Mouse (Mus musculus) lung, embryonic 15.5 days (tissue): ENCODE results near the gene Lpcat2. TPM values are rescaled to one million over a fixed set of nuclear protein-coding genes. Genes with fewer than 3 reads are reported as not detected.

Experiments used
- ATAC-seq: fragments of 200-750 bp; cut with Nextera tagmentation; 2 replicates; pipeline ENCODE4 v1.8.0; 2017; ENCODE audit warnings: moderate number of reproducible peaks, borderline replicate concordance; ENCODE audit not compliant: low FRiP score, low TSS enrichment; ENCODE audit errors: extremely low read depth
- H3K27ac ChIP-seq: fragments of 300-500 bp; sonication (generic); 2 replicates; pipeline ENCODE4 v1.5.1; 2015; ENCODE audit warnings: moderate library complexity, mild to moderate bottlenecking, inconsistent platforms
- H3K27me3 ChIP-seq: fragments of 300-500 bp; sonication (generic); 2 replicates; pipeline ENCODE4 v1.6.1; 2015; ENCODE audit warnings: inconsistent platforms
- H3K36me3 ChIP-seq: fragments of 300-500 bp; sonication (generic); 2 replicates; pipeline ENCODE4 v1.6.1; 2015; ENCODE audit warnings: inconsistent platforms
- H3K4me1 ChIP-seq: fragments of 300-500 bp; sonication (generic); 2 replicates; pipeline ENCODE4 v1.6.1; 2015; ENCODE audit warnings: inconsistent platforms
- H3K4me2 ChIP-seq: fragments of 300-500 bp; sonication (generic); 2 replicates; pipeline ENCODE4 v1.6.1; 2015; ENCODE audit warnings: inconsistent platforms, mild to moderate bottlenecking, moderate library complexity
- H3K4me3 ChIP-seq: fragments of 300-500 bp; sonication (generic); 2 replicates; pipeline ENCODE4 v1.5.1; 2015; ENCODE audit warnings: mild to moderate bottlenecking, inconsistent platforms
- H3K9ac ChIP-seq: fragments of 300-500 bp; sonication (generic); 2 replicates; pipeline ENCODE4 v1.6.1; 2015; ENCODE audit warnings: inconsistent platforms
- H3K9me3 ChIP-seq: fragments of 300-500 bp; sonication (generic); 2 replicates; pipeline ENCODE4 v1.6.1; 2016; ENCODE audit warnings: inconsistent platforms
- WGBS: fragments of 180-500 bp; shearing (Covaris S2); methylation state at CpG from one replicate; pipeline ENCODE4 v1.1.7; 2015; 5-methylcytosine and 5-hydroxymethylcytosine counted together
- polyA plus RNA-seq: library from polyadenylated mRNA; unstranded; fragments of >200 nt; fragmentation: Nextera tagmentation; extraction: Ambion mirVana; gene quantifications from 2 replicates; pipeline ENCODE4 v1.2.1, GENCODE M21; 2015

The Lpcat2 gene
- polyA plus RNA-seq, 1 experiment from 2014 or later, result 7.8 TPM

DNA sequence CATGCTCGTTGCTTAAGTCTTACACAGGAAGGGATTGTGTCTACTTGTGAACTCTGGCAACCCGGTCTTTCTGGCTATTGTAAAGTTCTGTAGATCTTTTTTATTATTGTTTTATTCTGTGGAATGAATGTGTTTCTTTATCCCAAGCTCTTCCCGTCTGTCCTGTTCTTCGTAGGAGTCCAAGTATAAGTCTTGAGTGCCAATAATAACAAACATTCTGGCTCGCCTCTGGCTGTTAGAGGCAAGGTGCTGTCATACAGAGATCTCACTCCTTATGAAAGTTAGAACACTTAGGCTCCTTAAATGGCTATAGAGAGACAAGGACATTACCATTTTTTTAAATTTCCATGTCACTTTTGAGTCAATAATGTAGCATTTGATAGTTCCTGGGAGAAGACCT, 41.5 kb downstream of the Lpcat2 start:
- Histone ChIP-seq H3K9ac (no peak overlapping the region), H3K27me3 (no peaks in the 10 kb centered on the region), H3K9me3 (no peaks in the 10 kb centered on the region), H3K4me1 (no peaks in the 10 kb centered on the region), H3K36me3 (no peaks in the 10 kb centered on the region), H3K27ac (no peak overlapping the region), H3K4me2 (no peak overlapping the region), H3K4me3 (no peak overlapping the region)
- no peak for ATAC-seq
- 56% methylated on average over 5 of the region's 5 CpGs for WGBS

DNA sequence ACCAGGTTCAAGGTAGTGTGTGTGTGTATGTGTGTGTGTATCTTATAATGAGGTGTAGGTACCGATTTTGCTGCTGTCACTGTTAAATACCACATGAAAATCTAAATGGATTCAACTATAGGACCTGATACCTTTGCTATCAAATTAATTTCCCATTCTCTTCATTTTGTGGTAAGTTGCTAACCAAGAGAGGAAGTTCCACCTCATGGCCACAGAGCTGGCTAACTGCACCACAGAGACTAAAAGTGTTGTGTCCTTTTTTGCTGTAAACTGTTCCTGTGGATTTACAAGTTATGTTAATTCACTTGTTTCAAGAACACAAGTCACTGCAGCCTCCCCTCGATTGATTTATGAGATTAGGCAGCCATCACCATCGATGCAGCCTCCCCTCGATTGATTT, 42.7 kb downstream of the Lpcat2 start:
- Histone ChIP-seq H3K4me3 (no peak overlapping the region), H3K9ac (no peak overlapping the region), H3K9me3 (no peaks in the 10 kb centered on the region), H3K36me3 (no peaks in the 10 kb centered on the region), H3K27ac (no peak overlapping the region), H3K4me1 (no peaks in the 10 kb centered on the region), H3K4me2 (no peak overlapping the region), H3K27me3 (no peaks in the 10 kb centered on the region)
- WGBS, result 81% methylated on average over 4 of the region's 4 CpGs
- ATAC-seq, result no peak

DNA sequence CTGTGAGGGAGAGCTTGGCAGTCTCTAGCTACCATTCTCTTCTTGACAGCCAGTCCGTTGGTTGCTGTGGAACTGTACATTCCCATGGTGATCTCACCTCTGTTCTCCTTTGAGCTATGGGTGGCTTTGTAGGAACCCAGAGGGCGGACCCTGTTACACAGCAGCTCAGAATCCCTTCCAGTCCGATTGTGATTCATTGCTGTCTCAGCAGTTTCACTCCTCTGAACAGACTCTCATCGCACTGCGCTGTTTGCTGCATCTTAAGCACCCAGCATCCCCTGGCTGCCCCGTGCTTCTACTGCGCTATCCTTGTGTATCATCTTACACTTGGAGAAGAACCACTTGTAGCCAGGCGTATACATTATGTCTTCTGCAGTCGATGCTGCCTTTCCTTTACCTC, 44.5 kb downstream of the Lpcat2 start:
- Histone ChIP-seq H3K4me2 (no peak overlapping the region), H3K9me3 (no peaks in the 10 kb centered on the region), H3K4me3 (no peak overlapping the region), H3K27me3 (no peaks in the 10 kb centered on the region), H3K4me1 (no peaks in the 10 kb centered on the region), H3K36me3 (no peaks in the 10 kb centered on the region), H3K27ac (no peak overlapping the region), H3K9ac (no peak overlapping the region)
- ATAC-seq, result no peak
- 79% methylated on average over 9 of the region's 9 CpGs for WGBS

DNA sequence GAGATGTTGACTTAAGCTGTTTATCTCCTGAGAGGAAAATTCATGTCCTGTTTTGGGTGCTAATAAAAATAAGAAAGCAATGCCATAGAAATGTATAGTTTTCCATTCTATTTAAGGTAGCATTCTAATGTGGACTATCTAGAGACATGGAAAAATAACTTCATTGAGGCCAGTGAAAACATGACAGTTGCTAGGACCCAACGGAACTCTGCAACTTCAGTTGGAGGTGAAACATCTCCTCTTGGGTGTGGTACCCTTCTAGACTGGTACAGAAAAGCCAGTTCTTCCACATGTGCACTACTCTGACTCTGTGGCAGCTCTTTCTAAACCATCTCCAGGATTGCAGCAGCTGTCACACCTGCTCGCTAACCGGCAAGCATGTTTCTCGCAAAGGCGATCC, 46.0 kb downstream of the Lpcat2 start, which contains the start of gene Capns2:
Gene Capns2 (plus strand): TSS at position 301 of the 400 bp plus-strand sequence.
- Histone ChIP-seq H3K27me3 (no peaks in the 10 kb centered on the region), H3K4me1 (no peaks in the 10 kb centered on the region), H3K4me2 (no peak within 1 kb of the TSS), H3K9ac (no peak within 1 kb of the TSS), H3K27ac (no peak within 1 kb of the TSS), H3K4me3 (no peak within 1 kb of the TSS), H3K36me3 (no peaks in the 10 kb centered on the region), H3K9me3 (no peaks in the 10 kb centered on the region)
- 92% methylated on average over 5 of the region's 5 CpGs for WGBS
- ATAC-seq, result no peak

DNA sequence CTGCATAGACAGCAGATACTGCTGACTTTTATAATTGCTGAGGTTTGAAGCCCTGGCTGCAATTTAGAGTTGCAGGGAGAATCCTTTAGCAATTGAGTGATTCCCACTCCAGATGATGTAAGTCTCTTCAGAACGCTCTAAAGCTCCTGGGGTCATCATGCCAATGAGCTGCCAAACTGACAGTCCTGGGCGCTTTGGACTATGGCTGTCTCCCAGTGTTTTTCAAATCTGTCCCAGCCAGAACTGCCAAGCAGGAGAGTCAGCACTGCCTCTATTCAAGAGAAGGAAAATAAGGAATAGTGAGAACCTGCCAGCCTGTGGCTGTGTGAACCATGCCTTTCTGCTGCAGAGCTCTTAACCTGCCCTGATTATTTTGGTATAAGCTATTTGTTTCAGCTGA, 47.8 kb downstream of the Lpcat2 start:
- no peak for ATAC-seq
- no peak overlapping the region for H3K4me3 ChIP-seq
- H3K27ac ChIP-seq, result no peak overlapping the region

DNA sequence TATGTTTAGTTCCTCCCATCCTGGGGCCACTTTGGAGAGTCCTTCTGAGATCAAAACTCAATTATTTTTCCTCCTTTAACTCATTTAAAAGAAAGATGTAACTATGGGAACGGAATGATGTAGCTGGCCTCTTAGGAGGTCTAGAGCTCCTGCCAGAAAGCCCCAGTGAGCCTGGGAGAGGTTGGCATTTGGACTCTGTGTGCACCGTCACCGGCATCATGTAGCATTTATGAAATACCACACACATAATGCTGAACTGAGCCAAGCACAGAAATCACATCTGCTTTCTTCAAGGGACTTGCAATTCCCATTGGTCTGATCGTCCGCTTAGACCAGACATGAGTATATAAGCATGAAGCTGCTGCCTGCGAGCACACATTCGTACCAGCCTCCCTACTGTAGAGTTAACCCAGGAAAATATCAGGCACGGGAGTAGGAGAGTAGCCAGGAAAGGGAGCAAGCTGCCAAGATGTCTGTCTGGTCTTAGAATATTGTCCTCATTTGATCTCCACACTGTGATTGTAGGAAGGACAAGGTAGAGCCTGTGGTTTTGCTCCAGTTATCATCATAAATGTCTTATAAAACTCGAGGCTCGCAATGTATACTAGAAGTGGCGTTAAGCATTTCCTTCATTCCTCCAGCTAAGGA, 48.5 kb downstream of the Lpcat2 start:
- H3K9ac ChIP-seq, result no peak overlapping the region
- ATAC-seq, result no peak
- H3K27me3 ChIP-seq, result no peaks in the 10 kb centered on the region
- no peaks in the 10 kb centered on the region for H3K4me1 ChIP-seq
- 78% methylated on average over 11 of the region's 11 CpGs for WGBS
- H3K4me3 ChIP-seq, result no peak overlapping the region
- H3K4me2 ChIP-seq, result no peak overlapping the region
- no peaks in the 10 kb centered on the region for H3K36me3 ChIP-seq
- H3K9me3 ChIP-seq, result no peaks in the 10 kb centered on the region
- H3K27ac ChIP-seq, result no peak overlapping the region

More for the DNA sequence above, 47.8 kb downstream of the Lpcat2 start:
- H3K4me1 ChIP-seq, result no peaks in the 10 kb centered on the region
- no peaks in the 10 kb centered on the region for H3K36me3 ChIP-seq
- WGBS, result 64% methylated on average over 2 of the region's 2 CpGs
- no peak overlapping the region for H3K4me2 ChIP-seq
- no peaks in the 10 kb centered on the region for H3K27me3 ChIP-seq
- H3K9me3 ChIP-seq, result no peaks in the 10 kb centered on the region
- no peak overlapping the region for H3K9ac ChIP-seq

DNA sequence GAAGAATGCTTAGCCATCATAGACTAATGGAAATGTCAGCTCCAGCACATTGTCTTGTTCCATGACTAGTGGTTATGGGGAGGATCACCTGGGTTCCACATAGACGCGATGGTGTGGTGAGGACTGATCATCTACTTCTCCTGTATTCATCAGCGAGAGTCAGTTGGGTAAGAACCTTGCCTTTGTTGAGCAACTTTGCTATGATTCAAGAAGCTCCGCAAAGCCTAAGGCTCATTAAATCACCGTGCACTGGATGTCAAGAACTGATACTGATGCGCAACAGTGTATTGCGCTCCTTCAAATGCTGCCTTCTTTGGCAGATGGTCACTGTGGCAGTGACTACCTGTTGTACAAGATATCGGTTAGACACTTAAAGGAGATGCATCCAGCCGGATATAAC, 51.4 kb downstream of the Lpcat2 start:
- Histone ChIP-seq H3K4me2 (no peak overlapping the region), H3K9ac (no peak overlapping the region), H3K27ac (no peak overlapping the region), H3K4me3 (no peak overlapping the region), H3K9me3 (no peaks in the 10 kb centered on the region), H3K36me3 (no peaks in the 10 kb centered on the region), H3K4me1 (no peaks in the 10 kb centered on the region), H3K27me3 (no peaks in the 10 kb centered on the region)
- no peak for ATAC-seq
- 92% methylated on average over 9 of the region's 9 CpGs for WGBS

DNA sequence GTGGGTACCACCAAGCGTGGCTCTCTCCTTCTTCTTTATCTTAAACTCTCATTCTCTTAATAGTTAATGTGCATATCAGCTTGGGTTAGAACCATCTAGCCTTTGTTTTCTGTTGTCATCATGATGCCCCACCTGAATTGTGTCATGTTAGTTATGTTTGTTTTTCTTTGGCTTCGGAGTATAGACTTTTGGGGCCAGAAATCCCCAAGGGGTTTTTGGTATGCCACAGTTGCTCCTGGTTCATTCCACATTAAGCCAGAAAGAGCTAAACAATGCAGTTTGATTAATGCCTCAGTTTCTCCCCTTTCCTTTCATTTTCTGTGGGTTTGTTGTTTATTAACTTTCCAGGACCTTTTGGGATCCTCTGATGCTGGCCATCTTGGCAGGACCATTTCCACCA, 53.3 kb downstream of the Lpcat2 start:
- no peak for ATAC-seq
- H3K4me3 ChIP-seq, result no peak overlapping the region
- 79% methylated on average over 2 of the region's 2 CpGs for WGBS
- no peak overlapping the region for H3K27ac ChIP-seq
- no peaks in the 10 kb centered on the region for H3K9me3 ChIP-seq
- H3K4me2 ChIP-seq, result no peak overlapping the region
- no peaks in the 10 kb centered on the region for H3K36me3 ChIP-seq
- H3K9ac ChIP-seq, result no peak overlapping the region
- H3K4me1 ChIP-seq, result no peaks in the 10 kb centered on the region
- H3K27me3 ChIP-seq, result no peaks in the 10 kb centered on the region

DNA sequence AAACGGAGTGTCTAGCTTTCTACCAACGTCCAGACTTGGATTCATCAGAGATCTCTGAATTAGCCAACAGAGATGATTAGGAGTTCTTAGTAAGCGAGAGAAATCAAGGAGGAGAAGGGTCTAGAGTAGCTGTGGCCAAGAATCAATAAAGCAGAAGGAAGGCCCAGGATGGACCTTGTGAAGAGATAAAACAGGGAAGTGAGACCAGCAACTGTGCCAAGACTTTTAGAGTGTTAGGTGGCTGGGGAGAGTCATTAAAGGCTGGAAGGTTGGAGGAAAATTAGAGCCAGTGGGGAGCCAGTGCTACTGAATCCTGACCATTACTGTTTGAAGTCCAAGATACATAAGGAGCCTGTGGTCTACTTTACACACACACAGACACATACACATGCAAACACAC, 56.3 kb downstream of the Lpcat2 start:
- 86% methylated on average over 3 of the region's 3 CpGs for WGBS
- no peak overlapping the region for H3K27ac ChIP-seq
- H3K4me2 ChIP-seq, result no peak overlapping the region
- no peaks in the 10 kb centered on the region for H3K27me3 ChIP-seq
- no peaks in the 10 kb centered on the region for H3K9me3 ChIP-seq
- ATAC-seq, result no peak
- H3K4me3 ChIP-seq, result no peak overlapping the region
- H3K36me3 ChIP-seq, result no peaks in the 10 kb centered on the region
- no peak overlapping the region for H3K9ac ChIP-seq
- H3K4me1 ChIP-seq, result no peaks in the 10 kb centered on the region

DNA sequence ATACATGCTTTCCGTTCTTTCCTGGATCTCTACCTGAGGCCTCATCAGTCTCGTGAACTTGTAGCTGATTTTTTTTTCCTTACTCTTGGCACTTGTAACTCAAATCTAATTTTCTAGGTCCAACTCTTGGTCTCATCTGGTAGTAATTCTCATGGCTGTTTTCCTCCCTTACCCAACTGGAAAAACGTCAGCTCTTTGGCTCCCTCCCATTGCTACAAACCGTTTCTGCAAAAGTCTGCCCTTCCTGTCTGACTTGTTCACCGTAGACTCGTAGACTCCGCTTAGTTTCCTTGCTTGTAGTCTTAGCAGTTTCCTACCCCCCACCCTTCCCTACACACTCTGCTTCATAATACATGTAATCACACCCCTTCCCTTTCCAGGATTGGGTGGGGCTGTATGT, 58.3 kb downstream of the Lpcat2 start:
- 72% methylated on average over 7 of the region's 7 CpGs for WGBS
- Histone ChIP-seq H3K9ac (no peak overlapping the region), H3K36me3 (no peaks in the 10 kb centered on the region), H3K4me3 (no peak overlapping the region), H3K4me1 (no peaks in the 10 kb centered on the region), H3K27ac (no peak overlapping the region), H3K27me3 (no peaks in the 10 kb centered on the region), H3K9me3 (no peaks in the 10 kb centered on the region), H3K4me2 (no peak overlapping the region)
- ATAC-seq, result no peak

DNA sequence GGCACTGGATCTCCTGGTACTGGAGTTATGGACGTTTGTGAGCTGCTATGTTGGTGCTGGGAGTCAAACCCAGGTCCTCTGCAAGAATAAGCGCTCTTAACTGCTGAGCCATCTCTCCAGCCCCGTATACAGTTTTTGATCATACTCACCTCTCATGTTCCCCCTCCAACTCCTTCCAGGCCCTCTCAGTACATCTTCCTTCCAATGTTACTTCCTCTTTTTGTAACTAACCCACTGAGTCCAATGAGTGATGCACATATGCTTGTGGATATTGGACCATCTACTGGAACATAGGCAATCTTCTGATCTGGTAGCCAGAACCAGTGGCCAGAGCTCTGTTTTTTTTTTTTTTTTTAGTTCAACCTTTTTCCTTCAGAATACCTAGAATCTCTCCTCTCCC, 60.9 kb downstream of the Lpcat2 start:
- ATAC-seq, result no peak
- no peak overlapping the region for H3K4me3 ChIP-seq
- H3K27me3 ChIP-seq, result no peaks in the 10 kb centered on the region
- no peak overlapping the region for H3K4me2 ChIP-seq
- H3K4me1 ChIP-seq, result no peaks in the 10 kb centered on the region
- H3K27ac ChIP-seq, result no peak overlapping the region
- H3K9ac ChIP-seq, result no peak overlapping the region
- no peaks in the 10 kb centered on the region for H3K9me3 ChIP-seq
- H3K36me3 ChIP-seq, result no peaks in the 10 kb centered on the region
- WGBS, result 71% methylated on average over 3 of the region's 3 CpGs

DNA sequence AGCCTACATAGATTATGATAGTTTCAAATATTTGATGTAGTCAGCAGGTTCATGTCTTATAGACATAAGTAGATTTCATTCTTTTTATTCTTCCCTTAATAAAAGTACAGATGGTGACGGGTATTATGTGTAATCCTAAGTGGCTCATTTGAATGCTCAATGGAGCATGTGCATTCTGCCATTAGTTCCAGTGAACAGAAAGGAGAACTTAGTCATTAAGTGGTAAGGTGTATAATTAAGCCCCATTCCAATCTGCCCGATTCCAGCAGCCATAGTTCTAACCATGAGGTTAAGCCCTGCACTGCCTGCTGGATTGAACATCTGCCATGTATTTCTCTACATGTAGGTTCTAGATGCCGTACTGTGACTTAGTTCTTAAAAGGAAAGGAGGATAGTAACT, 66.6 kb downstream of the Lpcat2 start:
- Histone ChIP-seq H3K4me1 (no peaks in the 10 kb centered on the region), H3K27me3 (no peaks in the 10 kb centered on the region), H3K9me3 (no peaks in the 10 kb centered on the region), H3K4me3 (no peak overlapping the region), H3K36me3 (no peaks in the 10 kb centered on the region), H3K9ac (no peak overlapping the region), H3K4me2 (no peak overlapping the region), H3K27ac (no peak overlapping the region)
- 88% methylated on average over 3 of the region's 3 CpGs for WGBS
- no peak for ATAC-seq

DNA sequence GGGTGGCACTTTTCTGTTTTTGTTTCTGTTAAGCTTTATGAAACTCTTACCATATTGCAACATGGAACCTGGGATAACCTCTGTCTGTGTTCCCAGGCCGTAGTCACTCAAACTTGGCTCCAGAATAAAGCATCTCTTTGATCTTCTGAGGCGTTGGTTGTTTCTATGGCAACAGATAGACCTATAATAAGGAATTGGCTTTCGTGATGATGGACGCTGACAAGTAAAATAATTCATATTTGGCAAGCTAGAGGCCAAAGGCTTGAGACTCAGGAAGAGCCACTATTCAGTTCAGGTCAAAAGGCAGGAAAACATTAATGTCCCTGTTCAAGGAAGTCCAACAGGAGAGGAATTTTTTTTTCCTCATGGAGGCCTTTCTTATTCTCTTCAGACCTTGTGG, 73.8 kb downstream of the Lpcat2 start:
- Histone ChIP-seq H3K4me2 (no peak overlapping the region), H3K27me3 (no peaks in the 10 kb centered on the region), H3K4me3 (no peak overlapping the region), H3K4me1 (no peaks in the 10 kb centered on the region), H3K9ac (no peak overlapping the region), H3K9me3 (no peaks in the 10 kb centered on the region), H3K36me3 (no peaks in the 10 kb centered on the region), H3K27ac (no peak overlapping the region)
- 51% methylated on average over 4 of the region's 4 CpGs for WGBS
- ATAC-seq, result no peak
